Mouse (Mus musculus) limb, embryonic 12.5 days (tissue): ENCODE data around the gene Efna5. TPM values are rescaled to one million over a fixed set of nuclear protein-coding genes. Genes with fewer than 3 reads are reported as not detected.

Source experiments
- ATAC-seq: fragments of 200-750 bp; cut with Nextera tagmentation; 2 replicates; pipeline ENCODE4 v1.8.0; 2017; ENCODE audit warnings: low read depth, moderate TSS enrichment; ENCODE audit not compliant: insufficient number of reproducible peaks, insufficient read depth, low FRiP score, low TSS enrichment
- H3K27ac ChIP-seq: fragments of 300-500 bp; sonication (generic); 2 replicates; pipeline ENCODE4 v1.5.1; 2016; ENCODE audit warnings: mild to moderate bottlenecking, moderate library complexity
- H3K27me3 ChIP-seq: fragments of 300-500 bp; sonication (generic); 2 replicates; pipeline ENCODE4 v1.6.1; 2016; ENCODE audit warnings: mild to moderate bottlenecking, moderate library complexity
- H3K36me3 ChIP-seq: fragments of 300-500 bp; sonication (generic); 2 replicates; pipeline ENCODE4 v1.6.1; 2016; ENCODE audit warnings: mild to moderate bottlenecking, moderate library complexity
- H3K4me1 ChIP-seq: fragments of 300-500 bp; sonication (generic); replicated peaks from 2 replicates; pipeline ENCODE4 v1.6.1; 2016
- H3K4me2 ChIP-seq: fragments of 300-500 bp; sonication (generic); 2 replicates; pipeline ENCODE4 v1.6.1; 2016; ENCODE audit warnings: mild to moderate bottlenecking, moderate library complexity
- H3K4me3 ChIP-seq: fragments of 300-500 bp; sonication (generic); replicated peaks from 2 replicates; pipeline ENCODE4 v1.5.1; 2016; ENCODE audit warnings: mild to moderate bottlenecking
- H3K9ac ChIP-seq: fragments of 300-500 bp; sonication (generic); replicated peaks from 2 replicates; pipeline ENCODE4 v1.6.1; 2016; ENCODE audit warnings: mild to moderate bottlenecking, moderate library complexity
- H3K9me3 ChIP-seq: fragments of 300-500 bp; sonication (generic); 2 replicates; pipeline ENCODE4 v1.6.1; 2016; ENCODE audit warnings: mild to moderate bottlenecking, moderate library complexity
- WGBS: fragments of 180-500 bp; shearing (Covaris S2); methylation state at CpG from one replicate; pipeline ENCODE4 v1.1.7; 2016; 5-methylcytosine and 5-hydroxymethylcytosine counted together
- polyA plus RNA-seq: library from polyadenylated mRNA; unstranded; fragments of >200 nt; fragmentation: Nextera tagmentation; extraction: Ambion mirVana; gene quantifications from 2 replicates; pipeline ENCODE4 v1.2.1, GENCODE M21; 2016

The Efna5 gene
- polyA plus RNA-seq = 38.2 and 42.6 TPM in 2 replicates

- peak within 1 kb of the TSS; percentile 95 for H3K9ac ChIP-seq
- H3K4me1 ChIP-seq = peaks cover 10% of the 10 kb centered on the region; the same call in 1 of the 2 replicates
- H3K27me3 ChIP-seq = no peaks in the 10 kb centered on the region
- 0 out of 2 replicates have a peak, but pooled peaks have one; percentile 3 for ATAC-seq
- no peaks in the 10 kb centered on the region for H3K9me3 ChIP-seq
- H3K27ac ChIP-seq = peak within 1 kb of the TSS; percentile 95
- WGBS = 0% methylated on average over 51 of the region's 68 CpGs
- no peaks in the 10 kb centered on the region for H3K36me3 ChIP-seq
- peak within 1 kb of the TSS; percentile 88 for H3K4me3 ChIP-seq
- peak within 1 kb of the TSS; percentile 94 for H3K4me2 ChIP-seq
Measured at GRCm38 (mm10) chr17:62881176-62881790, at the start of gene Efna5. Gene Efna5, minus strand, starts transcription at chr17:62881317.

GRCm38 (mm10) chr17:62915304-62915703, 34.2 kb upstream of the Efna5 start:
- Histone ChIP-seq H3K4me3 (no peak overlapping the region), H3K4me1 (no peaks in the 10 kb centered on the region), H3K9me3 (no peaks in the 10 kb centered on the region), H3K27me3 (no peaks in the 10 kb centered on the region), H3K27ac (no peak overlapping the region), H3K4me2 (no peak overlapping the region), H3K9ac (no peak overlapping the region), H3K36me3 (no peaks in the 10 kb centered on the region)
- ATAC-seq = no peak
- 84% methylated on average over 4 of the region's 4 CpGs for WGBS

GRCm38 (mm10) chr17:62905692-62906445, 24.8 kb upstream of the Efna5 start:
- no peak for ATAC-seq
- 67% methylated on average over 16 of the region's 16 CpGs for WGBS
- no peaks in the 10 kb centered on the region for H3K36me3 ChIP-seq

GRCm38 (mm10) chr17:62899066-62899465, 17.9 kb upstream of the Efna5 start:
- no peak overlapping the region for H3K4me2 ChIP-seq
- H3K27ac ChIP-seq = no peak overlapping the region
- H3K4me1 ChIP-seq = no peaks in the 10 kb centered on the region
- no peak overlapping the region for H3K9ac ChIP-seq
- WGBS = 69% methylated on average over 6 of the region's 6 CpGs
- H3K27me3 ChIP-seq = no peaks in the 10 kb centered on the region
- no peak for ATAC-seq
- H3K4me3 ChIP-seq = no peak overlapping the region
- H3K9me3 ChIP-seq = no peaks in the 10 kb centered on the region
- no peaks in the 10 kb centered on the region for H3K36me3 ChIP-seq

More at GRCm38 (mm10) chr17:62905692-62906445, 24.8 kb upstream of the Efna5 start:
- H3K27me3 ChIP-seq = no peaks in the 10 kb centered on the region
- H3K9ac ChIP-seq = no peak overlapping the region
- no peak overlapping the region for H3K4me3 ChIP-seq
- no peak overlapping the region for H3K27ac ChIP-seq
- H3K9me3 ChIP-seq = no peaks in the 10 kb centered on the region
- no peaks in the 10 kb centered on the region for H3K4me1 ChIP-seq
- H3K4me2 ChIP-seq = no peak overlapping the region

GRCm38 (mm10) chr17:62889991-62890390, 8.9 kb upstream of the Efna5 start:
- Histone ChIP-seq H3K27me3 (no peaks in the 10 kb centered on the region; the same call in 1 of the 2 replicates), H3K9me3 (no peaks in the 10 kb centered on the region), H3K36me3 (no peaks in the 10 kb centered on the region), H3K27ac (no peak overlapping the region), H3K4me3 (no peak overlapping the region), H3K4me2 (no peak overlapping the region), H3K9ac (no peak overlapping the region), H3K4me1 (no peaks in the 10 kb centered on the region)
- no peak for ATAC-seq
- 87% methylated on average over 5 of the region's 5 CpGs for WGBS

- H3K27me3 ChIP-seq = no peaks in the 10 kb centered on the region
- peaks cover 7% of the 10 kb centered on the region; the same call in 1 of the 2 replicates for H3K4me1 ChIP-seq
- H3K4me3 ChIP-seq = peak overlapping the region; percentile 88
- under 1% methylated on average over 16 of the region's 16 CpGs for WGBS
- H3K36me3 ChIP-seq = no peaks in the 10 kb centered on the region
- H3K9me3 ChIP-seq = no peaks in the 10 kb centered on the region
- peak overlapping the region; percentile 83; the same call in 1 of the 2 replicates for H3K27ac ChIP-seq
- H3K4me2 ChIP-seq = peak overlapping the region; percentile 91
- H3K9ac ChIP-seq = peak overlapping the region; percentile 66
- no peak for ATAC-seq
Measured at GRCm38 (mm10) chr17:62884129-62884506, 3.0 kb upstream of the Efna5 start.

GRCm38 (mm10) chr17:62883476-62884128, 2.5 kb upstream of the Efna5 start:
- H3K9ac ChIP-seq = peak overlapping the region; percentile 66
- H3K27me3 ChIP-seq = no peaks in the 10 kb centered on the region
- no peak for ATAC-seq
- H3K4me3 ChIP-seq = peak overlapping the region; percentile 88
- peaks cover 10% of the 10 kb centered on the region; the same call in 1 of the 2 replicates for H3K4me1 ChIP-seq
- WGBS = under 1% methylated on average over 34 of the region's 34 CpGs
- no peaks in the 10 kb centered on the region for H3K9me3 ChIP-seq
- peak overlapping the region; percentile 91 for H3K4me2 ChIP-seq
- no peaks in the 10 kb centered on the region for H3K36me3 ChIP-seq
- peak overlapping the region; percentile 83 for H3K27ac ChIP-seq

- Histone ChIP-seq H3K4me2 (peak overlapping the region; percentile 94), H3K27ac (peak overlapping the region; percentile 95), H3K36me3 (no peaks in the 10 kb centered on the region), H3K9ac (peak overlapping the region; percentile 95), H3K9me3 (no peaks in the 10 kb centered on the region), H3K27me3 (no peaks in the 10 kb centered on the region), H3K4me1 (peaks cover 10% of the 10 kb centered on the region; the same call in 1 of the 2 replicates), H3K4me3 (peak overlapping the region; percentile 88)
- peak; percentile 82 for ATAC-seq
- 0% methylated on average over 50 of the region's 53 CpGs for WGBS
Measured at GRCm38 (mm10) chr17:62882726-62883475, 1.8 kb upstream of the Efna5 start.

GRCm38 (mm10) chr17:62881791-62882725, 941 bp upstream of the Efna5 start:
- peak; percentile 30 for ATAC-seq
- no peaks in the 10 kb centered on the region for H3K27me3 ChIP-seq
- H3K9me3 ChIP-seq = no peaks in the 10 kb centered on the region
- WGBS = under 1% methylated on average over 58 of the region's 58 CpGs
- H3K9ac ChIP-seq = peak overlapping the region; percentile 95
- peak overlapping the region; percentile 94 for H3K4me2 ChIP-seq
- peak overlapping the region; percentile 95 for H3K27ac ChIP-seq
- H3K36me3 ChIP-seq = no peaks in the 10 kb centered on the region
- H3K4me3 ChIP-seq = peak overlapping the region; percentile 88
- peaks cover 10% of the 10 kb centered on the region; the same call in 1 of the 2 replicates for H3K4me1 ChIP-seq
